Mouse (Mus musculus) testis, adult 2 months (tissue): ENCODE data around the gene Tln2.

Experiments
- CTCF ChIP-seq: fragments of 200-500 bp; IDR thresholded peaks from 2 replicates; pipeline ENCODE4 v1.5.1; 2012; ENCODE audit warnings: low read depth, mild to moderate bottlenecking, inconsistent platforms, low read length, moderate library complexity; ENCODE audit not compliant: control insufficient read depth, insufficient read depth, insufficient replicate concordance
- POLR2A ChIP-seq: fragments of 200-500 bp; IDR thresholded peaks from 2 replicates; pipeline ENCODE4 v1.6.1; 2012; ENCODE audit warnings: low read depth, mild to moderate bottlenecking, inconsistent platforms, low read length, moderate library complexity; ENCODE audit not compliant: control insufficient read depth

GRCm38 (mm10) chr9:67170759-67171158 is 388.7 kb downstream of the Tln2 start:
- no peak for TF ChIP-seq POLR2A
- TF ChIP-seq CTCF = no peak
